Mouse (Mus musculus) monocyte, adult 2 months (primary cell): ENCODE measurements at regions not wholly inside any gene's neighbourhood (a gene's known extent, or its start where the extent isn't known, plus 50 kb on each side); places are given as distances from the start of the nearest gene placed in this dataset.

Experiments used
- DNase-seq, 2 experiments: peaks; one replicate each; pipeline ENCODE4 v3.0.0; 2022; ENCODE audit warnings: low spot score in 2 of 2, low read depth in 1 of 2

DNA sequence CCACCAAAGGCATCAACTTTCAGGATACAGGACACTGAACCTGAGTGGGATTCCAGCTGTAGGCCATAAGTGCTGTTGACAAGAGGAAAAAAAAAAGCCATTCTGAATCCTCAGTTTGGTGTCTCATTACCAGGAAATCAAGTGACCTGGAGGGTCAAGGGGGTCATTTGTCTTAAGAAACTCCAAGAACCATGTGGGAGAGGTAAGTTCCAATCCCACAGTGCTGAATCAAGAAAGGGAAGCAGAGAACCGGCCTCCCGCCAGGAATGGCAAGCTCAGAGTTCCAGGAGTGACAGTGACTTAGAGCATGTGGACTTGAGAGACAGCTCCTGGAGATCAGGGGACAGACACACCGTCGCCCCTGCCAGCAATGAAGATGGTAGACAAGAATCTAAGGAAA lies 67.5 kb upstream of the Peli2 start:
- DNase-seq: no peak

- DNase-seq: no peak
Measured at GRCm38 (mm10) chr14:48054719-48055118, 65.9 kb upstream of the Peli2 start.

GRCm38 (mm10) chr14:48055861-48056260 lies 64.8 kb upstream of the Peli2 start:
- no peak for DNase-seq

DNA sequence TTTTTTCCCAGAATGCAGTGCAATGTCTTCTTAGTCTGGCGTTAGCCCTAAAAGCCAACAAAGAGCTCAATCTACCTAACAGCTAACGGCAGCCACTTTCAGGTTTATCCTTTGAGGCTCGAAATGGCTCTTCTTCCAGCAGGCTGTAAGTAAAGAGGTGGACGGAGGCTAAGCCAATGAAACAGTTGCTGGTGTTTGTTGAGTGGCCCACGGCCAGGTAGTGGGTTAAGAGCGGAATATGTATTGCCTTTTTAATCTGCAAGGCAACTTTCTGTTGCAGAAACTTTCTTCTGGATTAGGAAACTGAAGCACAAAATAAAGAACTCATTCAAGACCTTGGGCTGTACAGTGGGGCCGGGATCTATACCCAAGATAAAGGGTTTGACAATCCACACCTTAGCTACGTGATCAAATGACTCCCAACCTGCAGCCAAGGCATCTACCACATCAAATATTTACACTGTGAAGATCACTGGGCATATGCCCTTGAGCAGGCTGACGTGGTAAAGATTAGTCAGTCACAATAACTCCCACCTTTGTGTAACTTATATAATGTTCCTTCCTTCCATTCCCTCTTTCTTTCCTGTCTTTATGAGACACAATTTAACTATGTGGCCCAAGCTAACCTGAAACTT lies 62.3 kb upstream of the Peli2 start:
- no peak for DNase-seq

DNA sequence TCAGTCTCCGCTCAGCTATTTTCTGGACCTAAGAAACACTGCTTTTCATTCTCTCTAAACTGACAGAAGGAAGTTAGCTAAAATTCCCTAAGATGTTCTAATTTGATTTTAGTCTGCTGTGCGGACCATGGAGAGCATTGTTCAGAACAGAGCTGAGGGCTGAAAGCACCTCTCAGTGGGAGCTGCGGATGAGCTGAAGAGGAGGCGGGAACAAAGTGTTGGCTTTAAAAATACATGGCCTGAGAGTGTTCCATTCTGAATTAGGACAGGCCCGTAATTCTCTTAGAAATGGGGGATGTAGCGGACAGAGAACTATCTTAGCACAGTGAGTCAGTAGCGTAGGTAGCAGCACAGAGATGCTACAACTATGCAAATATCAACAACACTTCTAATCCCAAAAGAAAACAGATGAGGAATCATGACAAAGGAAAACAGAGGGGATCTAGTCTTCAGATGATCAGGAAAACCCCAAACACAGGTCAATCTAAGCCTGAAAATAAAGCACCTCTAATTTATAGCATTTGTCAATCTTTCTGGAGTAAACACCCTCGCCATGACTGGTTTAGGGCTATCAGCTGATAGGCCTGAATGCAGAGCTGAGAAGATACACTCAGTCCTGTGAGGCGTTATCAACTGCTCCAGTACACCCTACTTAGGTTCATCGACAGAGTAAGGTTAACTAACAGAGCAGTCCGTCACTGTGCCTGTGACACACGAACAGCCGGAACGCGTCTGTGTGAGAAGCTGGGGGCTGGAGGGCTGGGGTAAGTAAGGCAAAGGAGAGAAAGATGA lies 60.8 kb upstream of the Peli2 start:
- DNase-seq: no peak

DNA sequence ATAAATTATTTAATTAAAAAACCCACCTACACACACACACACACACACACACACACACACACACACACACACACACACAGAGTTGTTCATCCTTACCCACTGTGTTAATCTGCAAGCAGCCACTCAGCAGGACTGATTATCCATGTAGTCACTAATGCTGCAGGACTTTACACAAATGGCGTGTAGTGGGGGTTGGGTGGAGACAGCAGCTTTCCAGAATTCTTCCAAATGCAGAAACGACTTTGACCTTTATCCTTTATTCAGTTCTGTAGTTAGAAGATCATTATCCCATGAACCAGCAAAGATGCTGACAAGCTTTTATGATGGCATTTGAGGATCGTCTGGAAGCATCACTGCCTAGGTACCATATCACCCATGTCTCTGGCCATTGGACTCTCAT lies 52.0 kb upstream of the Peli2 start:
- no peak for DNase-seq
